Mouse (Mus musculus) right cerebral cortex, adult 18-20 months (tissue): ENCODE results near the gene Sqstm1.
"Not testable (repeated sequence)": the region's sequence is repeated elsewhere in the genome, so short reads cannot be mapped to it uniquely, and the experiment has no call there.

Experiments used
- DNase-seq: peaks from one replicate; pipeline ENCODE4 v3.0.0; 2022; ENCODE audit warnings: mixed read lengths

Sqstm1 gene

GRCm38 (mm10) chr11:50207344-50207743 lies 3.3 kb downstream of the Sqstm1 start:
- no peak for DNase-seq

GRCm38 (mm10) chr11:50206037-50206436 lies 4.6 kb downstream of the Sqstm1 start:
- DNase-seq: no peak

- no peak for DNase-seq
These were observed 5.2 kb downstream of the Sqstm1 start for GRCm38 (mm10) chr11:50205434-50205833.

GRCm38 (mm10) chr11:50203302-50203827 lies 7.3 kb downstream of the Sqstm1 start:
- no peak for DNase-seq

- DNase-seq: no peak
These were observed 9.0 kb downstream of the Sqstm1 start for GRCm38 (mm10) chr11:50201590-50201989.

GRCm38 (mm10) chr11:50200613-50201012 lies 10.0 kb downstream of the Sqstm1 start:
- DNase-seq: no peak

GRCm38 (mm10) chr11:50198916-50199315 lies 11.7 kb downstream of the Sqstm1 start:
- no peak for DNase-seq

- DNase-seq: no peak
These were observed 12.3 kb downstream of the Sqstm1 start for GRCm38 (mm10) chr11:50198219-50198846.

- no peak for DNase-seq
These were observed 13.1 kb downstream of the Sqstm1 start for GRCm38 (mm10) chr11:50197500-50197899.

- DNase-seq: no peak
These were observed 15.8 kb downstream of the Sqstm1 start for GRCm38 (mm10) chr11:50194793-50195192.

GRCm38 (mm10) chr11:50194070-50194469 lies 16.6 kb downstream of the Sqstm1 start:
- DNase-seq: no peak

GRCm38 (mm10) chr11:50192278-50192677 lies 18.3 kb downstream of the Sqstm1 start:
- no peak for DNase-seq

GRCm38 (mm10) chr11:50190362-50190761 lies 20.3 kb downstream of the Sqstm1 start:
- no peak for DNase-seq

- DNase-seq: no peak
These were observed 21.9 kb downstream of the Sqstm1 start for GRCm38 (mm10) chr11:50188682-50189081.

GRCm38 (mm10) chr11:50184788-50185187 lies 25.8 kb downstream of the Sqstm1 start:
- DNase-seq: no peak

GRCm38 (mm10) chr11:50182702-50183101 lies 27.9 kb downstream of the Sqstm1 start:
- DNase-seq: no peak

- DNase-seq: no peak
These were observed 30.0 kb downstream of the Sqstm1 start for GRCm38 (mm10) chr11:50180478-50181231.

GRCm38 (mm10) chr11:50178532-50179488 lies 31.8 kb downstream of the Sqstm1 start:
- DNase-seq: no peak

GRCm38 (mm10) chr11:50177111-50177510 lies 33.5 kb downstream of the Sqstm1 start:
- peak; percentile 49 for DNase-seq

- no peak for DNase-seq
These were observed 34.3 kb downstream of the Sqstm1 start for GRCm38 (mm10) chr11:50176351-50176750.

GRCm38 (mm10) chr11:50174730-50175187 lies 35.9 kb downstream of the Sqstm1 start:
- DNase-seq: peak; percentile 99

GRCm38 (mm10) chr11:50174111-50174729 lies 36.4 kb downstream of the Sqstm1 start, which contains the start of gene Mrnip:
Gene Mrnip, plus strand, starts transcription at chr11:50174444.
- DNase-seq: not testable (repeated sequence)
